Mouse (Mus musculus) embryo, embryonic 9.5 days (tissue): ENCODE measurements around the gene Fbxo34.
A peak's percentile ranks its signal among the peaks of the same experiment; 100 is the strongest.
"Not testable (repeated sequence)": the region's sequence is repeated elsewhere in the genome, so short reads cannot be mapped to it uniquely, and the experiment has no call there.

Source experiments
- DNase-seq: peaks from one replicate; pipeline ENCODE4 v3.0.0-alpha.2; 2017; ENCODE audit errors: extremely low spot score

The Fbxo34 gene

GRCm38 (mm10) chr14:47560714-47561113, 110.5 kb downstream of the Fbxo34 start:
- no peak for DNase-seq

GRCm38 (mm10) chr14:47562530-47562929, 112.3 kb downstream of the Fbxo34 start:
- DNase-seq, result no peak

DNA sequence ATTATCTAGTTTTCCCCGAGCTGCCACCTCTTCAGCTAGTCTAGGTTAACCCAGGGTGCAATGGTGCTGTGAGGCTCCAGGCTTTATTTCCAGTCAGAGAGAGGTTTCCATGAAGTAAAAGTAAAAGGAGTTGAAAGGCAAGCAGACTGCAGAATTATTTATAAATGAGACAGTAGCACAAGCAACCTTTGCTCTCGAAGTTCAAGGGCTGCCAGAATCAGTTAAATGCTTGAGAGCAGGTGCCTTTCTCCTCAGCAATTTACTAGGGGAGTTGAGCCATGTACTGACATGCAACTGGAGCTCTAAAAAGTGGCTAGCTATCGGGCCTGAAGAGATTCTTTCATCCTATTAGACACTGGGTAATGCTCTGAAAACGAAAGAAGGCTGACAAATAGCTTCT, 112.9 kb downstream of the Fbxo34 start:
- DNase-seq, result no peak

- DNase-seq, result peak; percentile 98
These were observed 117.9 kb downstream of the Fbxo34 start for GRCm38 (mm10) chr14:47567962-47568652.

GRCm38 (mm10) chr14:47570549-47570948, 120.3 kb downstream of the Fbxo34 start, which contains the start of gene Atg14:
Gene Atg14 (minus strand): TSS chr14:47570649.
- not testable (repeated sequence) for DNase-seq

DNA sequence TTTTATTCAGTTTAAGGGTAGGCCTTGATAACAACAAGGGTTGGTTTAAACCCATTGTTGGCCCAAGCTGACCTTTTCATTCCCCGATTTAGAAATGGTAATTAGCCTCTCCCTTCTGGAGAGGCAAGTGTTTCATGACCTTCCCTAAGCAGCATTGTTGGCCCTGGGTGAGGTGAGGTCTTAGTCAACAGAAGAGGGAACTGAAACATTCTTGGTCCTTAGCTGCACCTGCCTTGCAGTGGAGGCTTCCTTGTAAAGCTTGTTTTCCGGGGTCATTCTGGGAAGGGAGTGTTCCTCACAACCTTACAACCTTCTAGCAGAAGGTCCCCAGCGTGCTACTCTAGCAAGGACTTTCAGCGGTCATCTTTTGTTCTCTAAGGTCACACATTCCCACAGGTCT, 122.5 kb downstream of the Fbxo34 start:
- DNase-seq, result no peak

DNA sequence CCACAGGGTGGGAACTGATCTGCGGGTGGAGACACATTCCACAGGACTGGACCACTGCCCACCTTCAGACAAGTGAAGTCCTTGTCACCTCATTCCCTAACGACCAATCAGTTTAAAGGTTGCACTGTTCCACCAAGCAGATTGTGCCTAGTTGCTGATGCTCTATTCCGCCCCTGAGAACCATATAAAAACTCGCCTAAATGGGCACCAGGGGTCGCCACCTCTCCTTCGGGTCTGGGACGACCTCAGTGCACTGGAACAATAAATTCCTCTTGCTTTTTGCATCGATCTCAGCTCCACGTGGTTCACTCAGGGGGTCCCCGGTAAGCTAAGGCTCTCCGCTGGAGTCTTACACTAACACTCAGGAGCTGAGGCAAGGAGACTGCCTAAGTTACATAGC, 124.5 kb downstream of the Fbxo34 start:
- no peak for DNase-seq

- DNase-seq, result no peak
These were observed 126.5 kb downstream of the Fbxo34 start for GRCm38 (mm10) chr14:47576687-47577086.

DNA sequence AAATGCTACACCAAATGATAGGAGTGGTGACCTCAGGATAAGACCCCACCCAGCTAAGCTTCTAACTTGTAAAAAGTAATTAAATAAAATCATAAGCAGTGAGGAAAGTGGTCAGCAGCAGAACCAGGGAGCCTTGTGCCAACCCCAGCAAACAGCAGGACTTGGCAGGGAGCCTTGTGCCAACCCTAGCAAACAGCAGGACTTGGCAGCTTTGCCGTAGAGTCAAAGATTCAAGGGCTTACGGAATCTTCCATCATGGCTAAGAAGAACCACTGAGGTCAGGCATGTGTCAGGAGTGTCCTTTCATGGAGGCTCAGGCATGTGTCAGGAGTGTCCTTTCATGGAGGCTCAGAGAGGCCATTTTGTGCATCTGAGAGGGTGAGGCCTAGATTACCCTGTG, 127.9 kb downstream of the Fbxo34 start:
- no peak for DNase-seq

GRCm38 (mm10) chr14:47581280-47581679, 131.1 kb downstream of the Fbxo34 start:
- DNase-seq, result no peak
